Mouse (Mus musculus): ENCODE data around the gene Lrrc61.

GRCm38 (mm10) chr6:48555104-48555890 is 701 bp downstream of the Lrrc61 start:
- TF ChIP-seq POLR2A (IDR thresholded peaks at IDR 0.05; ENCODE audit: extremely low read depth, insufficient read depth, low read length) (peak; percentile 52; the same call in 1 of the 2 replicates), CTCF (IDR thresholded peaks at IDR 0.05; ENCODE audit: extremely low read depth, insufficient read depth, low read length) (no peak)

All from cortical plate, adult 2 months (tissue).